Mouse (Mus musculus) lung, postnatal 25 days (tissue): ENCODE measurements around the gene Adarb1.
A peak's percentile ranks its signal among the peaks of the same experiment; 100 is the strongest.

Source experiments
- DNase-seq: peaks from one replicate; pipeline ENCODE4 v3.0.0; 2022; ENCODE audit warnings: low spot score

Adarb1 gene

DNA sequence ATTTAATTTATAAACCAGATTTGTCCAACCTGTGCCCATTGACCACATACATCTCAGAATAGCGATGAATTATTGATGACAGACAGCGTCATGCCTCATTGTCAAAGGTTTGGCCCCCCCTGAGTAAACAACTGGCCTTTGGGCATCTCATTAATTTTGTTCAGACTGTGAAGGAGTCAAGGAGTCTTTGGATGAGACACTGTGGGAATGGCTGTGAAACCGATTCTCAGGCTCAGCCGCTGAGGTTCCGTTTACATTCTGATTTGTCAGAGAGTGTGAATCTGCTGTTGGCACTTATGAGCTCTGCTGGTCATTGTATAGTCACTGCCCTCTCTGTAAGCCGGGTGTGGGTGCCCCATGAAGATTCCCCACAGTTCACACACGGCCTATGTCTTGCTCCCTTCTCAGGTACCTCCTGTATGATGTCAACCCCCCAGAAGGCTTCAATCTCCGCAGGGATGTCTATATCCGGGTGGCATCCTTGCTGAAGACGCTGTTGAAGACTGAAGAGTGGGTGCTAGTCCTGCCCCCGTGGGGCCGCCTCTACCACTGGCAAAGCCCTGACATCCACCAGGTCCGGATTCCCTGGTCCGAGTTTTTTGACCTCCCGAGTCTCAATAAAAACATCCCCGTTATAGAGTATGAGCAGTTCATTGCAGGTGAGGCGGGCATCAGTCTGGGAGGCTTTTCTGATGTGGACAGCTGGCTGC is 157.7 kb downstream of the Adarb1 start:
- no peak for DNase-seq

DNA sequence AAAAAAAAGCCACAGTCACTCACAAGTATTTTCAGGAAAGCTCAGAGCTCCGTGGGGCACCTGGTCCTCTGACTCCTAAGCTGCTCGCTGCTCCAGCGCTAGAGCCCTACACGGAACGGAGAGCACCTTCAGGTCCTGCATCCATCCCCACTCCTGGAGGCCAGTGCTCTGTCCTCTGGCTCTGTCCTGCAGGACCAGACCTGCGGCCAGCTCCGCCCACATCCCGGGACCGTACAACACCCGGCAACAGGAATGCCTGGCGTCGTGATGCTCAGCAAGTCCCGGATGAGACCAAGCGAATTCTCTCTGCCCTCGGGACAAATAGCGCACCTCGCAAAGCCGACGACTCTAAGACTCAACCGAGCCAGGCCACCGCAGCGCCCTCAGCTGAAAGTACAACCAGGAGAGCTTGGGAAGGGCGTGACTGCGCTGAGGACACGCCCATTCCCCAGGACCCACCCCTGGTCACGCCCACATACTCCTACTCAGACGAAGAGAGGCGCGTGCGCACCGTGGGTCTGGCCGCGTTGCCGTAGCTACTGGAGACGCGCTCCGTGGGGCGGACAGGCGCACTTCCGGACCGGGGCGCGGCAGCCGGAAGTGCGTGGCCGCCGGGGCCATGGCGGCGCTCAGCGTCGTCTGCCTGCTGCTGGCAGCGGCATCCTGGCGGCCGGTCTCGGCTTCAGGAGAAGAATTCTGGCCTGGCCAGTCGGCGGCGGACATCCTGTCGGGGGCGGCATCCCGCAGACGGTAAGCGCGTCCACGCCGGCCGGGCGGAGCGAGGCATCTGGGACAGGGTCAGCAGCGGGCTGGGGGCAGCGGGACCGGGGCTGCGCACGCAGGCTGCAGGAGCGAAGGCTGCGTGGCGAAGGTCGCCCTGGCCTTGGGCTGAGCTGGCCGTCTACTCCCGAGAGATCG is 159.1 kb downstream of the Adarb1 start, which contains the start of gene Pofut2:
Gene Pofut2, plus strand, starts transcription at position 515 of the 918 bp plus-strand sequence.
- peak; percentile 95 for DNase-seq

DNA sequence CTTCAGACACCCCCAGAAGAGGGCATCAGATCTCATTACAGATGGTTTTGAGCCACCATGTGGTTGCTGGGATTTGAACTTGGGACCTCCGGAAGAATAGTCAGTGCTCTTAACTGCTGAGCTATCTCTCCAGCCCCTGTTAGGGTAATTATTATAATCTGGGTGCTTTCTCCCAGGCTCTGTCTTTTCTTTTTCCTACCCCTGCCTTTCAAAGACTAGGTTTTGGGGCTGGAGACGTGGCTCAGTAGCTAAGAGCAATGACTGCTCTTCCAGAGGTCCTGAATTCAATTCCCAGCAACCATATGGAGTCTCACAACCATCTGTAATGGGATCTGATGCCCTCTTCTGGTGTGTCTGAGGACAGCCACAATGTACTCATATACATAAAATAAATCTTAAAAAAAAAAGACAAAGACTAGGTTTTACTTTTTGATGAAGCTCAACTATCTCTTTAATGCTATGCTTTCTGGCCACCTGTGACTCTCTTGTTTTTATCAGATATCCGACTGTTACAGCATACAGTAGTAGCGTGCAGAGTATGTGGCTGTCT is 160.0 kb downstream of the Adarb1 start:
- no peak for DNase-seq

DNA sequence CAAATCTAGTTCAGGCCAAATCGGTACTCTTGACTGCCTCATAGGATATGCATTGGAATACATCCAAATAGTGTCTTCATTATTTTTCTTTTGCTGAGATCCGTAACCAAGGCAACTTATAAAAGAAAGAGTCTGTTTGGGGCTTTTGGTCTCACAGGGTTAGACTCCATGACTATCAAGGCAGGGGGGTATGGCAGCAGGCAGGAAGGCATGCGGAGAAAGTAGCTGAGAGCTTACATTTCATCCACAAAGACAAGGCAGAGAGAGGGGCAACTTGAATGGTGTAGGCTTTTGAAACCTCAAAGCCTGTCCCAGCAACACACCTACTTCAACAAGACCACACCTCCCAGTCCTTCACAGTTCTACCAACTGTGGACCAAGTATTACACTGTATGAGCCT is 162.4 kb downstream of the Adarb1 start:
- no peak for DNase-seq

DNA sequence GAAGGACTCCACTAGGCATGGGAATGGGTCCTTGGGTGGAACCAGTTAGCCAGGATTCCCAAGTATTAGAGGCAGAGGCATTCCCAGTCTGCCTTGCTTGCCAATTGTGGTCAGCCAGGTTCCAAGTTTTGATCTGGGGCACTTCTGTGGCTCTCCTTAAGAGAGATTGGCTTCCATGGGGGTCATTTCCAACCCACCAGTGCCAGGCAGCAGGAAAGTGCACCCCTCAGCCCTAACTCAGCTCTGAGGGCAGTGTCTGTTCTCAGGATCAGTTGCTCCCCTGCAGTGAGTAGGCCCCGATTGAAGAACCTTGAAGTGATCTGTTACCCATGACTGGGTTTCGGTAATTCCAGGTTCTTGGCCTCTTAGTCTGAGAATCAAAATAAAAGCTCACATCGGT is 162.8 kb downstream of the Adarb1 start:
- no peak for DNase-seq

DNA sequence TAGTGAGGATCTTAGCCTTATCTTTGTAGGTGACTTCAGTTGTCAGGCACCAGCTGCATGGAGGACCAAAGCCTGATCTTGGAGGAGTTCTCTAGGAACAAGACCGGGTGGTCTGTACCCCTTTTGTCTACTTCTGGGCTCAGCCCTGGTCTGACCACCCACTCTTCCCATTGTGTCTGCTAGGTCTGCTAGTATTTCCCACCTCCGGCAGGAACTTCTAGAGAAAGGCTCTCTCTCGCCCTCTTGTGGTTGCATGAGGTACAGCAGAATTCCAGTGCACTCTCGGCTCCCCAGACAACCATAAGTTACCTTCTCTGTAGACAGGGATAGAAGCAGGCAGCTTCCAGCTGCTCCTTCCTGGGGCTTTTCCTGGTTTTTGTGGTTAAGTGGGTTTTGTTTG is 165.3 kb downstream of the Adarb1 start:
- DNase-seq, result peak; percentile 78

DNA sequence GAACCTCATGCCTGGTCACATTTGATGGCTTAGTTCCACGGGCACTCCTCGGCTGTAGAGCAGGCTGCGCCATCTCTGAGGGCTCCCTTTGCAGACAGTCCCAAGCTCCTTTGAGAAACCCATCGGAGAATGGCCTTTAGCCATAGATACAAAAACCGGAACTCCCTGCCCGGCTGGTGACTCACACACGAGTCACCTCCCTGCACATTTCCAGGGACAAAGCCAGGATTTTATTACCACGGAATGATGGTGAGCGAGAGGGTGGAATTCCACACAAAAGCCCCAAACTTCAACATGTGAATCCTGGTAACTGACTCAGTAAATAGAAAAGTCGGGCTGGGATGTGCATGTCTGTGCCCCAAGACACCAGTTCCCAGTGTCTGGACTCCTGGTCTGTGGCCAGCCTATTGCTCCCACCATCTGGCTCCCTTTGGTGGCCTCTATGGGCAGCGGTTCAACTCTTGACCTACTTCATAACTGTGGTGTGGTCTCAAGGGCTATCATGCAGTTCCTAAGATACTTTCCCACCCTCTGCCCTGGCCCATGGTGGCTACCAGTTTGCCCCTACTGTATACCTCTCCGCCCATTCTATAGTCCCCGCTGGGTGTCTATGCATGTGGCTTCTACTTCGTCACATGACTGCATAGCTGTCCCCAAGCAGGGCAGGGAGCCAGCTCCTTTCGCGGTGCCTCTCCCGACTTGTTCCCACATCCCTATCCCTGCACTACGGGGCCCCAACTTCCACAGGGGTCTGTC is 166.1 kb downstream of the Adarb1 start:
- DNase-seq, result peak; percentile 33

DNA sequence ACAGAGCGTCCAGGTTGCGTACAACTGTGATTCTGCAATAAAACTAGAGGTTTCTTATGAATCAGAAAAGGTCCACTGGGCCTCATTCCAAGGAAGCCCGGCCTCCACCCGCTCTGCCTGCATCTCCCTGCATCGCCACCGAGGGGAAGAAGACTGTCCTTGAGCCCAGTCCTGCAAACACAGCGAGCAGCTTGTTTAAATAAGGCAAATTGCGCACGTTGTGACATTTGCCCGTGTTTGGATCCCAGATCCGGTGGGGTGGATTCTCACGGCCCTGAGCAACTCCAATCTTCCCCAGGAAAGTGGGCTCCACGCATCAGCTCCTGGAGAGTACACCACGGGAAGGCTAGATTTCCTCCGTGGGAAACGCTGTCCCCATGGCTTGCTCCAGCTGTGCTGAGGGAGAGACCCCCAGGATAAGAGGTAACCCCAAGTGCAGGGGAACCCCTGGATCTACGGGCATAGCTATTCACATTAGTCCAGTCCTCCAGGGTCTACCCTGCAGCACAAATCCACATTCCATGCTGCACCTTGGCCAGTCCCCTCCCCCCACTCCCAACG is 166.8 kb downstream of the Adarb1 start:
- no peak for DNase-seq

DNA sequence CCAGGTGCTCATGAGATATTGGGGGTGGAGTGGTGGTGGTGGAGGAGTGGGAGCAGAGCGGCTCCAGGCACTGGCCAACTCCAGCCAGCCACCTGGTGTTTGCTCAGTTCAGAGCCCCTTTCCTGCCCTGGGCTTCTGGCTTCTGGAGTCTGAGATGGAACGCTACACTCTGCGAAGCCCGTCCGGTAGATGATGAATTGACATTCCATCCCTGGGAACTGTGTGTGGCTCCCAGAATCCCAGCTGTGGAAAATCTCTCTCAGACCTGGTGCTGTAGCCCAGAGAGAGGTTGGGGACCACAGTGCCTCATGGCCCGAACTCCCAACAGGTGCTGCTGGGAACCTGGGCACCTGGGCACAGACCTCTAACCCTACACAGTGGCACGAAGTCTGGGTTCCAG is 170.4 kb downstream of the Adarb1 start:
- DNase-seq, result no peak

DNA sequence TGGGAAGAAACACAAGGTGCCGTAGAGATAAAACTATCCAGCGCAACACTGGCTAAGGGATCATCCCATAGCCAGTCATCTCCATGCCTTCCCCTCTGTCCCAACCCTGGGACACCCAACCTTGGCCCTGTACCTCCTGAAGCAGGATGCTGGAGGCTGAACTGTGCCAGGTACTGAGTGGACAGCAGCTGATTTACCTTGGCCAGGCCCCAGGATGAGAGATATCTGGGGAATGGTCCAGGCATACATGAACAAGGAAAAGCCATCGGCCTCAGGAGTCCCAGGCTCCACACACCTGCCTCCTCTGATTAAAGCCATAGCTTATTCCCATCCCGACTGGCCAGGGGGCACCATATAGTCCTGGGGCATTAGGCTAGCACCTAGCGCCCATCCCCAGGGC is 171.0 kb downstream of the Adarb1 start:
- DNase-seq, result no peak

DNA sequence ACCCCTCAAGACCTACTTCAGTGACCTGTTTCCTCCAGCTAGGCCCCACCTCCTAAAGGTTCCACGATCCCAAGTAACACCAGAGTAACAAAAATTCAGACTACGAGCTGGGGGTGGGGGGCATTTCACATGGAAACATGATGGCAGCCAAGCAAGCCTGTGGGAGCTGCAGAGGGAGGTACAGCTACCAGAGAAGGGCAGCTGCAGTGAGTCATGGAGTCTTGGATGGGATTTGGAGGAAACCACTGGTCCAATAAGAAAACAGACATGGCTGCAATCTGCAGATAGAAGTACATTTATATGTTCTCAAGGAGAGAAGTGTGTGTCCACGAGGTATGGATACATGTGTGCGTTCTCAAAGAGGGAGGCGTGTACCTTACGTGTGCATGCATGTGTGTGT is 173.3 kb downstream of the Adarb1 start:
- DNase-seq, result no peak

DNA sequence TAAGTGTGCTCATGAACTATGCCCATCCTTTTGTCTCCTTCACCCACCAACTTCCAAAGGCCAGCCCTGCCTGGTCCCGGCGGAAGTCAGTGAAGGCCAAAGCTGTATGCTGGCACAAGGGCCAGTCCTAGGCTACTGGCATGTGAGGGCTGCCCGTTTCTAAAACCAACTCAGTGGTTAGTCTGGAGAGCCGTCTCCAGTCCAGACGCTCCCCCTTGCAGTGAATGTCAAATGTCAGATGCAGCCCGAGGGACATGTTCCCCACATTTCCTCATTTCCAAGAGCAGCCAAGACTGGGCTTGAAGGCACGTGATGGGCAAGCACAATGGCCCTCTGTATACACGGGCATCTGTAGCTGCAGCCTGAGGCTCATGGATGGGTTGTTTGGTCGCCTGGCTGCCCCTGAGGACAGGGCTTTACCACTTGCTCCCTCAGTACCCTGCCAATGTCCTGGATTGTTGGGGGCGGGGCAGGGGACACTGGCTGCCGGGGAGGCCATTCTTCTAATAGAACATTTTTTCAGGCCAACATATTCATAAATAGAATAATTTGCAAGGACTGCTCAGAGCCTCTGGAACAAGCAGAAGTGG is 174.4 kb downstream of the Adarb1 start:
- no peak for DNase-seq

DNA sequence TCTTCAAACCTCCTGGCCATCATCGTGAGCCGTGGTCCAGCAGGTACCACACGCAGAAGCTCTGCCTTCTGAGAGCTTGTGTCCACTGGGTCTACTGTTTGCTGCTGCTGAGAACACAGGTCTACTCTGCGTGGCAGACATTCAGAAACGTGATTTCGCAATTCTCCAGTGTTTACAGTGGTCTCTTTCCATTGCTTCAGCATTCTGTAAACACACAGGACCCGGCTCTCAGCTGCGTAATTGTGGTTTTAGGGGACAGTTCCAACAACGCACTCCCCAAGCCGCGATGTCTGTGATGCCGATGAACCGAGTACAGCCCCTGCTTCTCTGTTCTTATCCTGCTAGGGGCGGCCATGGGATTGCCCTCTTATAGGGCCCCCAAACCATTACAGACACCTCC is 175.2 kb downstream of the Adarb1 start:
- DNase-seq, result peak; percentile 48

DNA sequence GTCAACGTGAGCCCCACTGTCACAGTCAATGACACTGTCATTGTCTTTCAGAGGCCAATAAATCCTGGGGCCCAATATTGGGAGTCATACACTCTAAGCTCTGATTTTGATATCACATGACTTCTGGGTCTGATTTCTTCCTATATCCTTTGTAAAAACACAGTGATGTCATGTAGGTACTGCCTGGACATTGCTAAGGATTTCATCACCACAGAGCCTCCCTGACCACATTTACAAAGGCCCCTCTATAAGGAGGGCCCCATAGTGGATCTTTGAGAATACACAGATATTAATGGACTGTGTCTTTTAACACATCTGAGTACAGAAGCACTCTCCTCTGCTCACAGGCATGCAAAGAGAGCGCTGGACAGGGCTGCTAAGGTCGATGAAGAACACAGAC is 175.7 kb downstream of the Adarb1 start:
- no peak for DNase-seq

DNA sequence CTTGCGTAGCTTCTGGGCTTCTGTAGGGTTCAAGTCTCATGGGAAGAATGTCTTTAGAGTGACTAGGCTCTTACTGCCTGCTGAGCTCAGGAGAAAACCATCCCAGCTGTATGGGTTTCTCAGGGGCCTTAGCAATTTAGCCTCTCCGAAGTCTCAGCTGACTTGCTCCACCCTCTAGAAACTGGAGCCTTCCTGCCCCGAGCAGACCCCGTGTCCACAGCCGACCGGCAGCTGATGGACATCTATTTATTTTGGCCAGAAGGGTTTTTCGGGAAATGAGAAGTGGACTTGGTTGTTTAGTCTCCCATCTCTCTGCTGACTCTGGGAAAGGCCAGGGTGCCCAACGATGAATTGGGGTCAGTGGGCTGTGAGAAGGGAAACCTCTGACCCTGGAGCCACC is 177.3 kb downstream of the Adarb1 start:
- no peak for DNase-seq
